Mouse (Mus musculus): ENCODE data around the gene Edf1. TPM values are rescaled to one million over a fixed set of nuclear protein-coding genes. Genes with fewer than 3 reads are reported as not detected.

Edf1 gene
- 288 and 303 TPM in 2 replicates for polyA plus RNA-seq (2015; fragmentation: Nextera tagmentation; extraction: Ambion mirVana)

- WGBS, result under 1% methylated on average over 61 of the region's 61 CpGs
- H3K9ac ChIP-seq (ENCODE audit: low read length), result peak within 1 kb of the TSS; percentile 99
- peaks cover 18% of the 10 kb centered on the region for H3K36me3 ChIP-seq (ENCODE audit: control insufficient read depth, insufficient read depth)
- no peaks in the 10 kb centered on the region for H3K9me3 ChIP-seq (replicated peaks; ENCODE audit: control insufficient read depth, low read length)
- H3K4me1 ChIP-seq (ENCODE audit: control insufficient read depth, insufficient read depth, low read length), result peaks cover 18% of the 10 kb centered on the region
- peak; percentile 99 for ATAC-seq (replicated peaks; ENCODE audit: extremely low read depth, insufficient read depth, low FRiP score)
- H3K27me3 ChIP-seq (ENCODE audit: control insufficient read depth, insufficient read depth, low read length), result no peaks in the 10 kb centered on the region
- H3K27ac ChIP-seq (ENCODE audit: low read length), result peak within 1 kb of the TSS; percentile 83
- peak within 1 kb of the TSS; percentile 98 for H3K4me3 ChIP-seq (ENCODE audit: low read length)
- peak within 1 kb of the TSS; percentile 85 for H3K4me2 ChIP-seq (ENCODE audit: low read depth, low read length)
These were observed at the start of gene Edf1 for GRCm38 (mm10) chr2:25557221-25557963. Edf1 (plus strand) TSS chr2:25557847.

GRCm38 (mm10) chr2:25509912-25510311 lies 47.7 kb upstream of the Edf1 start:
- H3K4me3 ChIP-seq (ENCODE audit: low read length), result no peak overlapping the region
- H3K4me1 ChIP-seq (ENCODE audit: control insufficient read depth, insufficient read depth, low read length), result no peaks in the 10 kb centered on the region
- peaks cover under 1% of the 10 kb centered on the region; the same call in 1 of the 2 replicates for H3K36me3 ChIP-seq (ENCODE audit: control insufficient read depth, insufficient read depth)
- no peak overlapping the region for H3K9ac ChIP-seq (ENCODE audit: low read length)
- H3K9me3 ChIP-seq (replicated peaks; ENCODE audit: control insufficient read depth, low read length), result no peaks in the 10 kb centered on the region
- no peak for ATAC-seq (replicated peaks; ENCODE audit: extremely low read depth, insufficient read depth, low FRiP score)
- H3K4me2 ChIP-seq (ENCODE audit: low read depth, low read length), result no peak overlapping the region
- 63% methylated on average over 3 of the region's 3 CpGs for WGBS
- H3K27ac ChIP-seq (ENCODE audit: low read length), result no peak overlapping the region
- no peaks in the 10 kb centered on the region for H3K27me3 ChIP-seq (ENCODE audit: control insufficient read depth, insufficient read depth, low read length)

GRCm38 (mm10) chr2:25526510-25527302 lies 30.9 kb upstream of the Edf1 start:
- no peak overlapping the region for H3K9ac ChIP-seq (ENCODE audit: low read length)
- peaks cover 71% of the 10 kb centered on the region for H3K36me3 ChIP-seq (ENCODE audit: control insufficient read depth, insufficient read depth)
- no peak overlapping the region for H3K4me2 ChIP-seq (ENCODE audit: low read depth, low read length)
- H3K27ac ChIP-seq (ENCODE audit: low read length), result no peak overlapping the region
- no peak for ATAC-seq (replicated peaks; ENCODE audit: extremely low read depth, insufficient read depth, low FRiP score)
- no peaks in the 10 kb centered on the region for H3K4me1 ChIP-seq (ENCODE audit: control insufficient read depth, insufficient read depth, low read length)
- H3K27me3 ChIP-seq (ENCODE audit: control insufficient read depth, insufficient read depth, low read length), result no peaks in the 10 kb centered on the region
- H3K4me3 ChIP-seq (ENCODE audit: low read length), result no peak overlapping the region
- 88% methylated on average over 9 of the region's 9 CpGs for WGBS
- H3K9me3 ChIP-seq (replicated peaks; ENCODE audit: control insufficient read depth, low read length), result no peaks in the 10 kb centered on the region

DNA sequence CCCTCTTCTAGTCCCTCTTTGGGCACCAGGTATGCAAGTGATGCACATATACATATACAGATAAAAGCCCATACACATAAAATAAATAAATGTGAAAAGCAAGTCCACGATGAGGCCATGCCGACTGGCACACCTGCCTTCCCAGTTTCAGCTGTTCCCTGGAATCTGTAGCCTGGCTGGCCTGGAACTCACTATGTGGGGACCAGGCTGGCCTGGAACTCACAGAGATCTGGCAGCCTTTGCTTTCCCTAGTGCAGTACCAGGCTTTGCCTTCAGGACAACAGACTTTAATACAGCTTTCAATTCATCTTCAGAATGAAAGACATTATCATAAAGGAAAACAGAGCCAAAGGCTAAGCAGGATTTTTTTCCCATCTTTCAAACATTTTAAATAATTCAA lies 23.9 kb upstream of the Edf1 start:
- Histone ChIP-seq H3K4me2 (ENCODE audit: low read depth, low read length) (no peak overlapping the region), H3K4me1 (ENCODE audit: control insufficient read depth, insufficient read depth, low read length) (peaks cover 4% of the 10 kb centered on the region), H3K9me3 (replicated peaks; ENCODE audit: control insufficient read depth, low read length) (no peaks in the 10 kb centered on the region), H3K9ac (ENCODE audit: low read length) (no peak overlapping the region), H3K27ac (ENCODE audit: low read length) (peak overlapping the region; percentile 66; the same call in 1 of the 2 replicates), H3K36me3 (ENCODE audit: control insufficient read depth, insufficient read depth) (peaks cover 34% of the 10 kb centered on the region), H3K4me3 (ENCODE audit: low read length) (no peak overlapping the region), H3K27me3 (ENCODE audit: control insufficient read depth, insufficient read depth, low read length) (no peaks in the 10 kb centered on the region)
- WGBS, result 91% methylated on average over 2 of the region's 2 CpGs
- ATAC-seq (replicated peaks; ENCODE audit: extremely low read depth, insufficient read depth, low FRiP score), result no peak

GRCm38 (mm10) chr2:25534178-25534865 lies 23.3 kb upstream of the Edf1 start:
- Histone ChIP-seq H3K9ac (ENCODE audit: low read length) (no peak overlapping the region), H3K36me3 (ENCODE audit: control insufficient read depth, insufficient read depth) (peaks cover 28% of the 10 kb centered on the region), H3K27me3 (ENCODE audit: control insufficient read depth, insufficient read depth, low read length) (no peaks in the 10 kb centered on the region), H3K4me3 (ENCODE audit: low read length) (no peak overlapping the region), H3K4me2 (ENCODE audit: low read depth, low read length) (no peak overlapping the region), H3K9me3 (replicated peaks; ENCODE audit: control insufficient read depth, low read length) (no peaks in the 10 kb centered on the region), H3K4me1 (ENCODE audit: control insufficient read depth, insufficient read depth, low read length) (peaks cover 4% of the 10 kb centered on the region), H3K27ac (ENCODE audit: low read length) (peak overlapping the region; percentile 70)
- ATAC-seq (replicated peaks; ENCODE audit: extremely low read depth, insufficient read depth, low FRiP score), result peak; percentile 76; the same call in 1 of the 2 replicates
- WGBS, result 68% methylated on average over 3 of the region's 3 CpGs

DNA sequence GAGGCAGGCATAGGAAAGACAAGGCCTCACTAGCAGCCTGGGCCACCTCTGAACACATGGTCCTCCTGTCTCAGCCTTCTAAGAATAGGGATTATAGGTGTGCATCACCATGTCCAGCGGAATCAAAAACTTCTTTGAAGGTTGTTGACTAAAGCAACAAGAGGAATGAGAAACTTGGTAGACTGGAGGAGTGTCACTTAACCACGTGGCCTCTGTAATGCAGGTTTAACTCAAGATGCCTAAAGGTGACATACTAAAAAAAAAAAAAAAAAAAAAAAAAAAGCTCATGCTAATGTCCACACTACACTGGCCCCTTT lies 22.8 kb upstream of the Edf1 start:
- Histone ChIP-seq H3K9me3 (replicated peaks; ENCODE audit: control insufficient read depth, low read length) (no peaks in the 10 kb centered on the region), H3K36me3 (ENCODE audit: control insufficient read depth, insufficient read depth) (peaks cover 26% of the 10 kb centered on the region), H3K9ac (ENCODE audit: low read length) (no peak overlapping the region), H3K4me3 (ENCODE audit: low read length) (no peak overlapping the region), H3K4me1 (ENCODE audit: control insufficient read depth, insufficient read depth, low read length) (peaks cover 4% of the 10 kb centered on the region), H3K27me3 (ENCODE audit: control insufficient read depth, insufficient read depth, low read length) (no peaks in the 10 kb centered on the region), H3K27ac (ENCODE audit: low read length) (no peak overlapping the region), H3K4me2 (ENCODE audit: low read depth, low read length) (no peak overlapping the region)
- WGBS, result 93% methylated on average over 2 of the region's 2 CpGs
- ATAC-seq (replicated peaks; ENCODE audit: extremely low read depth, insufficient read depth, low FRiP score), result no peak

- 53% methylated on average over 8 of the region's 8 CpGs for WGBS
- Histone ChIP-seq H3K36me3 (ENCODE audit: control insufficient read depth, insufficient read depth) (peaks cover 20% of the 10 kb centered on the region), H3K27me3 (ENCODE audit: control insufficient read depth, insufficient read depth, low read length) (no peaks in the 10 kb centered on the region), H3K4me2 (ENCODE audit: low read depth, low read length) (no peak overlapping the region), H3K4me1 (ENCODE audit: control insufficient read depth, insufficient read depth, low read length) (peaks cover 4% of the 10 kb centered on the region), H3K9ac (ENCODE audit: low read length) (no peak overlapping the region), H3K27ac (ENCODE audit: low read length) (no peak overlapping the region), H3K9me3 (replicated peaks; ENCODE audit: control insufficient read depth, low read length) (no peaks in the 10 kb centered on the region), H3K4me3 (ENCODE audit: low read length) (no peak overlapping the region)
- no peak for ATAC-seq (replicated peaks; ENCODE audit: extremely low read depth, insufficient read depth, low FRiP score)
These were observed 21.1 kb upstream of the Edf1 start for GRCm38 (mm10) chr2:25536531-25536930.

DNA sequence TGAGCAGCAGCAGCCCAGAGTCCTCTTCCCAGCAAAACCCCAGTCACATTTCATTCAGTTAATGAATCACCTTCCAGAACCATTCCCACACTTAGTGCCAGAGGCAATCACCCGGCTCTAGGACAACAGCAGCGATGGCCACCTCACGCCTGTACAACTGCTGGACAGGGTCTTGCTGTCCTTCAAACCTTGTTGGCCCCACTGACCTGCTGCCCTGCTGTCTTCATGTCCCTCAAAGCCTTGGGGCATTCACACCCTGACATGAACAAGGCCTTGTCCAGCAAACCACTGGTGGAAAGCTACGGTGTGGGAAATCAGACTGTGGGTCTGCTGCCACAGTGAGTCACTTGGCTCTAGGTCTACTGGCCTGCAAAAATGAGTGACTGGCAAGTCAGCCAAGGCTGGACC lies 17.1 kb upstream of the Edf1 start:
- Histone ChIP-seq H3K36me3 (ENCODE audit: control insufficient read depth, insufficient read depth) (peaks cover 14% of the 10 kb centered on the region), H3K27me3 (ENCODE audit: control insufficient read depth, insufficient read depth, low read length) (no peaks in the 10 kb centered on the region), H3K9ac (ENCODE audit: low read length) (no peak overlapping the region), H3K9me3 (replicated peaks; ENCODE audit: control insufficient read depth, low read length) (no peaks in the 10 kb centered on the region), H3K27ac (ENCODE audit: low read length) (no peak overlapping the region), H3K4me1 (ENCODE audit: control insufficient read depth, insufficient read depth, low read length) (peaks cover 2% of the 10 kb centered on the region), H3K4me3 (ENCODE audit: low read length) (no peak overlapping the region), H3K4me2 (ENCODE audit: low read depth, low read length) (no peak overlapping the region)
- no peak for ATAC-seq (replicated peaks; ENCODE audit: extremely low read depth, insufficient read depth, low FRiP score)
- 92% methylated on average over 4 of the region's 4 CpGs for WGBS

All from heart, embryonic 16.5 days (tissue).